13 mouse cellular contexts compared by ENCODE assay signal in the genomic region with DNA sequence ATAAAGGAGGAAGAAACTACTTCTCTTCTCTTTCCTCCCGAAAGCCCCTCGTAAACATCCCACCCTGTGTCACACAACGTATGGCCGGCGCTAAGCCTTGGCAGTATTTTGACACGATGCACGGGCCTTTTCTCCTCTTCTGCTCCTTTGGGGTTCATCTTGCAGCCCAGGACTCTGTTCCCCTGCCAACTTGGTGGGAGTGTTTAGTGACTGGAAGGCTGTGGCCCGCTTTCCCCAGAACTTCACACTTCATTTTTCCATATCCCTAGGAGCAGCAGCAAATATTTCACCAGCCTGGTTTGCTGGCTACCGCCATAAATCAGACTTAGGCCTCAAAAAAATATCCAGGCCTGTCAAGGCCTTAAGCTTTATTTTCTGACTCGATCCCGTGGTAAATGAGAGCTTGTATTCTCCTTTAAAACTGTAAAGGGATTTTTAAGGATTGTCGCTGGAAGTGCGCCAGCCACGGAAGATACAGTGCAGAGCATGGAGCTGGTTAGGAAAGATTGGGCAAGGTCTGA.
A peak's percentile ranks its signal among the peaks of the same experiment; 100 is the strongest.
DNase-seq lines count a peak whose midpoint lies in the region; ATAC-seq lines count a peak whose summit lies in the region.
"Had no signal": no experiment of that assay in that cellular context is flagged by ENCODE, and none has a peak within 500 bp of the region (broad histone marks: within the 10 kb centered on the region; RNA-seq: fewer than 3 reads in every experiment).

No protein-coding gene starts in this region.

- 41% methylated on average over 14 of the region's 14 CpGs for WGBS in lung, embryonic 16.5 days

- H3K27me3 ChIP-seq in lung, embryonic 16.5 days (ENCODE audit: control insufficient read depth, insufficient read depth, low read depth, low read length): peaks cover 61% of the 10 kb centered on the region
- H3K27me3 ChIP-seq: neural tube, embryonic 12.5 days had no signal

- no peak overlapping the region for H3K4me2 ChIP-seq in lung, embryonic 16.5 days (ENCODE audit: low read depth, low read length)
- H3K4me2 ChIP-seq: neural tube, embryonic 12.5 days had no signal

- ATAC-seq in lung, embryonic 16.5 days (ENCODE audit: low read depth): peak; percentile 87
- ATAC-seq: CD4-positive, CD25-positive, alpha-beta regulatory T cell, adult 4 months had no signal

- peak; percentile 14 for DNase-seq in gastrocnemius, postnatal 10 days
- DNase-seq in gastrocnemius, postnatal 25 days: no peak
- DNase-seq in lung, postnatal 36 days: no peak
- DNase-seq in adipocyte (ENCODE audit: low spot score): peak; percentile 25
- DNase-seq in forelimb bud, embryonic 11.5 days (ENCODE audit: low read depth, low spot score): peak; percentile 69
- no peak for DNase-seq in T-cell, adult 2 months (ENCODE audit: low spot score)
- DNase-seq: cerebellum, adult 9-11 months; heart, postnatal 4 days; kidney, adult 2 months; retina, postnatal 1 day had no signal

- no peak overlapping the region for H3K4me3 ChIP-seq in lung, embryonic 16.5 days (ENCODE audit: low read length)
- H3K4me3 ChIP-seq: neural tube, embryonic 12.5 days had no signal

- no peak overlapping the region for H3K27ac ChIP-seq in lung, embryonic 16.5 days (ENCODE audit: low read length)
- H3K27ac ChIP-seq: neural tube, embryonic 12.5 days had no signal

- no peaks in the 10 kb centered on the region for H3K36me3 ChIP-seq in lung, embryonic 16.5 days (ENCODE audit: control insufficient read depth, insufficient read depth, low read length)
- H3K36me3 ChIP-seq: neural tube, embryonic 12.5 days had no signal

- no peaks in the 10 kb centered on the region for H3K9me3 ChIP-seq in lung, embryonic 16.5 days (ENCODE audit: control insufficient read depth, low read length)
- H3K9me3 ChIP-seq: neural tube, embryonic 12.5 days had no signal

- H3K4me1 ChIP-seq in lung, embryonic 16.5 days (replicated peaks; ENCODE audit: control insufficient read depth, insufficient read depth, low read length): no peaks in the 10 kb centered on the region; the same call in 1 of the 2 replicates
- H3K4me1 ChIP-seq: neural tube, embryonic 12.5 days had no signal

- H3K9ac ChIP-seq in lung, embryonic 16.5 days (ENCODE audit: low read length): no peak overlapping the region
- H3K9ac ChIP-seq: neural tube, embryonic 12.5 days had no signal

Comparison
In these comparisons a context has a peak if more than half of its experiments do, and no peak if none do; other contexts are left out.
1. DNase-seq: peak in gastrocnemius, postnatal 10 days (single experiment), adipocyte (single experiment) and forelimb bud, embryonic 11.5 days (single experiment); none in gastrocnemius, postnatal 25 days (single experiment), lung, postnatal 36 days (single experiment) and T-cell, adult 2 months (single experiment).